Mouse (Mus musculus) neural tube, embryonic 11.5 days (tissue): ENCODE measurements around the gene Gpr149. TPM values are rescaled to one million over a fixed set of nuclear protein-coding genes. Genes with fewer than 3 reads are reported as not detected.

Experiments
- polyA plus RNA-seq: library from polyadenylated mRNA; unstranded; fragments of >200 nt; fragmentation: Nextera tagmentation; extraction: Ambion mirVana; gene quantifications from 2 replicates; pipeline ENCODE4 v1.2.1, GENCODE M21; 2014

Gpr149 gene
- polyA plus RNA-seq, 1 experiment from 2014 or later: 0.56 TPM

Other genes starting within 250 kb of the Gpr149 start
- gene Dhx36, start 98.1 kb downstream of the Gpr149 start, polyA plus RNA-seq: 49.9 and 51.9 TPM in 2 replicates